Mouse (Mus musculus) stomach, postnatal 0 days (tissue): ENCODE measurements around the gene Me3. TPM values are rescaled to one million over a fixed set of nuclear protein-coding genes. Genes with fewer than 3 reads are reported as not detected.

Experiments used
- ATAC-seq: fragments of 200-750 bp; cut with Nextera tagmentation; 2 replicates; pipeline ENCODE4 v1.8.0; 2017; ENCODE audit not compliant: low FRiP score, low TSS enrichment
- DNase-seq: peaks from one replicate; pipeline ENCODE4 v3.0.0-alpha.2; 2016; ENCODE audit warnings: low spot score
- H3K27ac ChIP-seq: fragments of 300-500 bp; sonication (generic); replicated peaks from 2 replicates; pipeline ENCODE4 v1.5.1; 2014; ENCODE audit warnings: mild to moderate bottlenecking, control low read depth
- H3K27me3 ChIP-seq: fragments of 300-500 bp; sonication (generic); 2 replicates; pipeline ENCODE4 v1.6.1; 2014; ENCODE audit warnings: low read length; ENCODE audit not compliant: control insufficient read depth, insufficient read depth
- H3K36me3 ChIP-seq: fragments of 300-500 bp; sonication (generic); 2 replicates; pipeline ENCODE4 v1.6.1; 2014; ENCODE audit warnings: low read length, mixed read lengths; ENCODE audit not compliant: control insufficient read depth, insufficient read depth
- H3K4me1 ChIP-seq: fragments of 300-500 bp; sonication (generic); replicated peaks from 2 replicates; pipeline ENCODE4 v1.6.1; 2014; ENCODE audit warnings: antibody characterized with exemption; ENCODE audit not compliant: control insufficient read depth, insufficient read depth
- H3K4me2 ChIP-seq: fragments of 300-500 bp; sonication (generic); replicated peaks from 2 replicates; pipeline ENCODE4 v1.6.1; 2014; ENCODE audit warnings: low read depth, mild to moderate bottlenecking, control low read depth, moderate library complexity
- H3K4me3 ChIP-seq: fragments of 300-500 bp; sonication (generic); 2 replicates; pipeline ENCODE4 v1.5.1; 2014; ENCODE audit warnings: low read depth, low read length, control low read depth
- H3K9ac ChIP-seq: fragments of 300-500 bp; sonication (generic); 2 replicates; pipeline ENCODE4 v1.6.1; 2014; ENCODE audit warnings: mild to moderate bottlenecking, low read length, control low read depth, mixed read lengths
- H3K9me3 ChIP-seq: fragments of 300-500 bp; sonication (generic); 2 replicates; pipeline ENCODE4 v1.6.1; 2016; ENCODE audit warnings: low read length; ENCODE audit not compliant: control insufficient read depth
- CTCF ChIP-seq: IDR thresholded peaks from 2 replicates; pipeline ENCODE4 v1.5.1; 2016; ENCODE audit warnings: antibody characterized with exemption, low read depth, mild to moderate bottlenecking, moderate library complexity
- EP300 ChIP-seq: optimal IDR thresholded peaks from 2 replicates; pipeline ENCODE3; 2016; ENCODE audit warnings: antibody characterized with exemption
- WGBS: fragments of 180-500 bp; shearing (Covaris S2); extraction: QIAGEN DNeasy Blood & Tissue Kit; methylation state at CpG from one replicate; pipeline ENCODE4 v1.1.7; 2014; 5-methylcytosine and 5-hydroxymethylcytosine counted together
- polyA plus RNA-seq: library from polyadenylated mRNA; unstranded; fragments of >200 nt; fragmentation: Nextera tagmentation; extraction: Ambion mirVana; gene quantifications from 2 replicates; pipeline ENCODE4 v1.2.1, GENCODE M21; 2015

Gene Me3
- polyA plus RNA-seq, 1 experiment from 2014 or later: 4.8 TPM

GRCm38 (mm10) chr7:89749183-89749582 is 117.0 kb downstream of the Me3 start:
- no peaks in the 10 kb centered on the region for H3K27me3 ChIP-seq
- no peaks in the 10 kb centered on the region for H3K36me3 ChIP-seq
- ATAC-seq: no peak
- DNase-seq: no peak
- H3K9me3 ChIP-seq: no peaks in the 10 kb centered on the region
- no peak overlapping the region for H3K4me3 ChIP-seq
- no peak overlapping the region for H3K27ac ChIP-seq
- H3K9ac ChIP-seq: no peak overlapping the region
- no peak overlapping the region for H3K4me2 ChIP-seq
- H3K4me1 ChIP-seq: no peaks in the 10 kb centered on the region
- TF ChIP-seq CTCF: no peak
- no peak for TF ChIP-seq EP300
- 37% methylated on average over 2 of the region's 2 CpGs for WGBS

DNA sequence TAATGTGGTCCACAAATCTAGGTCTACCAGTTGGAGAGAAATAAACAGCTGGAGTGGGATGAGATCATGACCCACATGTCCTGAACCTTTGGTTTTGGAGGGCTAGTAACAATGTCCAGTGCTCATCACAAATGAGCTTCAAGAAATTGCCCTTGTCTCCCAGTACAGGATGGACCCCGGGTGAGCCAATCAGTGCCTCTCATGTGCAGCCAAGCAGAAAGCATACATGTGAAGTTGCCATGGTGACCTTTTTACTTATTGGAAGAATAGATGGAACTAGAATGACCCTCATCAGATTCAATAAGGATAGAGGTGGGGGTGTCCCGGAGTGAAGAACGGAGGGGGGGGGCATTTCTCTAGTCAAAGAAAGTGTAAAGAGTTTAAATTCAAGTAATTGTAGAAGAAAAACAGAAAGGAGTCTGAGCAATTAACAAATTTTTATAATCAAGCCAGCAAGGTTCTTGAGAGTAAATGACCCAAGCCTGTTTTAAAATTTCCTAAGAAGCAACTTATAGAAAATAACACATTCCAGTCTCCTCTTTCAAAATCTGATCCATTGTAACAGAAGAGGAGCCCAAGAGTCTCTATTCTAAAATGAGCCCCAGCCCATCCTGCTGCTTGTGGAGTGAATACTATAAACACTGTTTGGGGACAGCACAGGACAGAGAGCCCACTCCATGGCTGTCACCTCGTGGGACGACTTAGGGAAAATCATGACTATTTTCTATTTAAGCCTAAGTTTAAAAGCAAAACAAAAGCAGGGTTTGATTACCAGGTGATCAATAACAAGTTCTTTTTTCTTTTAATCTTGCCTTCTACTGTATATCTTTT is 134.7 kb downstream of the Me3 start:
- H3K36me3 ChIP-seq: no peaks in the 10 kb centered on the region
- no peak overlapping the region for H3K4me3 ChIP-seq
- H3K27me3 ChIP-seq: no peaks in the 10 kb centered on the region
- H3K9me3 ChIP-seq: no peaks in the 10 kb centered on the region
- H3K27ac ChIP-seq: no peak overlapping the region
- DNase-seq: no peak
- TF ChIP-seq EP300 (no peak), CTCF (no peak)
- H3K4me2 ChIP-seq: no peak overlapping the region
- 82% methylated on average over 5 of the region's 5 CpGs for WGBS
- no peak overlapping the region for H3K9ac ChIP-seq
- H3K4me1 ChIP-seq: no peaks in the 10 kb centered on the region
- ATAC-seq: no peak

GRCm38 (mm10) chr7:89769106-89769896 is 137.1 kb downstream of the Me3 start:
- Histone ChIP-seq H3K9me3 (no peaks in the 10 kb centered on the region), H3K27me3 (no peaks in the 10 kb centered on the region), H3K4me2 (no peak overlapping the region), H3K27ac (no peak overlapping the region), H3K4me1 (no peaks in the 10 kb centered on the region), H3K9ac (no peak overlapping the region), H3K4me3 (no peak overlapping the region), H3K36me3 (no peaks in the 10 kb centered on the region)
- WGBS: 26% methylated on average over 9 of the region's 9 CpGs
- DNase-seq (no peak), ATAC-seq (no peak)
- TF ChIP-seq CTCF (no peak), EP300 (no peak)

DNA sequence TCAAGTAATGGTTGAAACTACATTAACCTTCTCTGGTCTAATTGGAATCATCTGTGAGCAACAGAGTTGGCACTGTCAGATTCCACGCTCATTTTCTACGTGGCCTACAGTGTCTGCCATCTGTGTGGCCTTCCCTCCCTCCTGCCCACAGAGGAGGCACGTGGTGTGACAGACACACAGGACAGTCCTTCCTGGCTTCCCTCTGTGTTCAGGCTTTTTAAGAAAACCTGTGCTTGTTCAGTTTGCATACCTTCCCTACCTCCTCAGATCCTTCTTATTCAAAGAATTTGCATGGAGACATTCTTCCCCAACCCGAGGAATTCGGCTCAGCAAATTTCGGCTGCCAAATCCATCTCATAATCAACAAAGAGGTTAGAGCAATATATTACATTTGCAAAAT is 137.8 kb downstream of the Me3 start:
- Histone ChIP-seq H3K4me2 (no peak overlapping the region), H3K27me3 (no peaks in the 10 kb centered on the region), H3K36me3 (no peaks in the 10 kb centered on the region), H3K9me3 (no peaks in the 10 kb centered on the region), H3K4me3 (no peak overlapping the region), H3K27ac (no peak overlapping the region; the same call in 1 of the 2 replicates), H3K9ac (0 out of 2 replicates have a peak overlapping the region, but pooled peaks have one; percentile 18), H3K4me1 (no peaks in the 10 kb centered on the region)
- ATAC-seq (no peak), DNase-seq (no peak)
- TF ChIP-seq CTCF: no peak
- TF ChIP-seq EP300: no peak
- 36% methylated on average over 6 of the region's 6 CpGs for WGBS

- 55% methylated on average over 5 of the region's 5 CpGs for WGBS
These were observed 140.7 kb downstream of the Me3 start for GRCm38 (mm10) chr7:89772906-89773305.

More at GRCm38 (mm10) chr7:89772906-89773305, 140.7 kb downstream of the Me3 start:
- TF ChIP-seq EP300 (no peak), CTCF (no peak)
- Histone ChIP-seq H3K9ac (no peak overlapping the region), H3K4me1 (no peaks in the 10 kb centered on the region), H3K27me3 (no peaks in the 10 kb centered on the region), H3K4me3 (no peak overlapping the region), H3K4me2 (no peak overlapping the region; the same call in 1 of the 2 replicates), H3K9me3 (no peaks in the 10 kb centered on the region), H3K36me3 (no peaks in the 10 kb centered on the region), H3K27ac (peak overlapping the region; percentile 40; the same call in 1 of the 2 replicates)
- ATAC-seq (no peak; the same call in 1 of the 2 replicates), DNase-seq (peak; percentile 37)
